Mouse (Mus musculus): Measurements from ENCODE around the gene Pard3b. TPM values are rescaled to one million over a fixed set of nuclear protein-coding genes. Genes with fewer than 3 reads are reported as not detected.
A peak's percentile ranks its signal among the peaks of the same experiment; 100 is the strongest.

Pard3b gene
- polyA plus RNA-seq, 1 experiment from 2014 or later: 11.4 TPM

- 2% methylated on average over 1 of the region's 1 CpGs for WGBS
- no peak for ATAC-seq (replicated peaks; ENCODE audit: extremely low read depth, insufficient read depth, low FRiP score)
- H3K4me1 ChIP-seq (ENCODE audit: control insufficient read depth, insufficient read depth, low read length): no peaks in the 10 kb centered on the region
- H3K4me2 ChIP-seq (ENCODE audit: low read depth, low read length): no peak overlapping the region
- H3K27me3 ChIP-seq (ENCODE audit: control insufficient read depth, insufficient read depth, low read length): no peaks in the 10 kb centered on the region
- H3K9ac ChIP-seq (ENCODE audit: low read length): no peak overlapping the region
- no peak overlapping the region for H3K4me3 ChIP-seq (ENCODE audit: low read length)
- no peak overlapping the region for H3K27ac ChIP-seq (ENCODE audit: low read length)
- H3K9me3 ChIP-seq (replicated peaks; ENCODE audit: control insufficient read depth, low read length): no peaks in the 10 kb centered on the region
- H3K36me3 ChIP-seq (ENCODE audit: control insufficient read depth, insufficient read depth): no peaks in the 10 kb centered on the region
Observed at GRCm38 (mm10) chr1:61820213-61820612, 181.6 kb downstream of the Pard3b start.

- no peaks in the 10 kb centered on the region for H3K36me3 ChIP-seq (ENCODE audit: control insufficient read depth, insufficient read depth)
- H3K27me3 ChIP-seq (ENCODE audit: control insufficient read depth, insufficient read depth, low read length): no peaks in the 10 kb centered on the region
- H3K9ac ChIP-seq (ENCODE audit: low read length): no peak overlapping the region
- no peak overlapping the region for H3K4me3 ChIP-seq (ENCODE audit: low read length)
- no peak overlapping the region for H3K27ac ChIP-seq (ENCODE audit: low read length)
- H3K4me1 ChIP-seq (ENCODE audit: control insufficient read depth, insufficient read depth, low read length): no peaks in the 10 kb centered on the region
- ATAC-seq (replicated peaks; ENCODE audit: extremely low read depth, insufficient read depth, low FRiP score): no peak
- no peaks in the 10 kb centered on the region for H3K9me3 ChIP-seq (replicated peaks; ENCODE audit: control insufficient read depth, low read length)
- WGBS: 86% methylated on average over 3 of the region's 3 CpGs
- H3K4me2 ChIP-seq (ENCODE audit: low read depth, low read length): no peak overlapping the region
Observed at GRCm38 (mm10) chr1:61825560-61826191, 187.1 kb downstream of the Pard3b start.

GRCm38 (mm10) chr1:61837006-61837544 is 198.5 kb downstream of the Pard3b start:
- H3K36me3 ChIP-seq (ENCODE audit: control insufficient read depth, insufficient read depth): no peaks in the 10 kb centered on the region
- no peak overlapping the region for H3K27ac ChIP-seq (ENCODE audit: low read length)
- no peak overlapping the region for H3K4me2 ChIP-seq (ENCODE audit: low read depth, low read length)
- H3K4me1 ChIP-seq (ENCODE audit: control insufficient read depth, insufficient read depth, low read length): no peaks in the 10 kb centered on the region
- 70% methylated on average over 6 of the region's 6 CpGs for WGBS
- H3K9ac ChIP-seq (ENCODE audit: low read length): no peak overlapping the region
- no peaks in the 10 kb centered on the region for H3K9me3 ChIP-seq (replicated peaks; ENCODE audit: control insufficient read depth, low read length)
- H3K27me3 ChIP-seq (ENCODE audit: control insufficient read depth, insufficient read depth, low read length): no peaks in the 10 kb centered on the region
- no peak for ATAC-seq (replicated peaks; ENCODE audit: extremely low read depth, insufficient read depth, low FRiP score)
- H3K4me3 ChIP-seq (ENCODE audit: low read length): no peak overlapping the region

GRCm38 (mm10) chr1:61846606-61847005 is 208.0 kb downstream of the Pard3b start:
- Histone ChIP-seq H3K27me3 (ENCODE audit: control insufficient read depth, insufficient read depth, low read length) (no peaks in the 10 kb centered on the region), H3K4me1 (ENCODE audit: control insufficient read depth, insufficient read depth, low read length) (peaks cover 5% of the 10 kb centered on the region; the same call in 1 of the 2 replicates), H3K27ac (ENCODE audit: low read length) (no peak overlapping the region), H3K9ac (ENCODE audit: low read length) (no peak overlapping the region), H3K36me3 (ENCODE audit: control insufficient read depth, insufficient read depth) (no peaks in the 10 kb centered on the region), H3K9me3 (replicated peaks; ENCODE audit: control insufficient read depth, low read length) (no peaks in the 10 kb centered on the region), H3K4me2 (ENCODE audit: low read depth, low read length) (no peak overlapping the region), H3K4me3 (ENCODE audit: low read length) (no peak overlapping the region)
- ATAC-seq (replicated peaks; ENCODE audit: extremely low read depth, insufficient read depth, low FRiP score): no peak

GRCm38 (mm10) chr1:61849029-61849714 is 210.5 kb downstream of the Pard3b start:
- H3K27me3 ChIP-seq (ENCODE audit: control insufficient read depth, insufficient read depth, low read length): no peaks in the 10 kb centered on the region
- peak overlapping the region; percentile 57 for H3K27ac ChIP-seq (ENCODE audit: low read length)
- H3K36me3 ChIP-seq (ENCODE audit: control insufficient read depth, insufficient read depth): no peaks in the 10 kb centered on the region
- WGBS: 40% methylated on average over 6 of the region's 6 CpGs
- peak overlapping the region; percentile 45 for H3K4me2 ChIP-seq (ENCODE audit: low read depth, low read length)
- H3K4me3 ChIP-seq (ENCODE audit: low read length): peak overlapping the region; percentile 22
- no peaks in the 10 kb centered on the region for H3K9me3 ChIP-seq (replicated peaks; ENCODE audit: control insufficient read depth, low read length)
- no peak overlapping the region for H3K9ac ChIP-seq (ENCODE audit: low read length)
- ATAC-seq (replicated peaks; ENCODE audit: extremely low read depth, insufficient read depth, low FRiP score): peak; percentile 70
- peaks cover 5% of the 10 kb centered on the region; the same call in 1 of the 2 replicates for H3K4me1 ChIP-seq (ENCODE audit: control insufficient read depth, insufficient read depth, low read length)

- whole genome bisulfite sequencing: 57% methylated on average over 5 of the region's 5 CpGs
- no peak for ATAC-seq (replicated peaks; ENCODE audit: extremely low read depth, insufficient read depth, low FRiP score)
- no peak overlapping the region for H3K4me3 ChIP-seq (ENCODE audit: low read length)
Observed at GRCm38 (mm10) chr1:61850471-61850870, 211.8 kb downstream of the Pard3b start.

GRCm38 (mm10) chr1:61851176-61851575 is 212.6 kb downstream of the Pard3b start:
- Histone ChIP-seq H3K27ac (ENCODE audit: low read length) (peak overlapping the region; percentile 58), H3K9me3 (replicated peaks; ENCODE audit: control insufficient read depth, low read length) (no peaks in the 10 kb centered on the region), H3K4me1 (ENCODE audit: control insufficient read depth, insufficient read depth, low read length) (peaks cover 5% of the 10 kb centered on the region; the same call in 1 of the 2 replicates), H3K4me2 (ENCODE audit: low read depth, low read length) (peak overlapping the region; percentile 36), H3K27me3 (ENCODE audit: control insufficient read depth, insufficient read depth, low read length) (no peaks in the 10 kb centered on the region), H3K4me3 (ENCODE audit: low read length) (no peak overlapping the region), H3K36me3 (ENCODE audit: control insufficient read depth, insufficient read depth) (no peaks in the 10 kb centered on the region), H3K9ac (ENCODE audit: low read length) (no peak overlapping the region; the same call in 1 of the 2 replicates)
- 23% methylated on average over 5 of the region's 5 CpGs for WGBS
- 0 out of 2 replicates have a peak, but pooled peaks have one; percentile 23 for ATAC-seq (replicated peaks; ENCODE audit: extremely low read depth, insufficient read depth, low FRiP score)

More at GRCm38 (mm10) chr1:61850471-61850870, 211.8 kb downstream of the Pard3b start:
- Histone ChIP-seq H3K9ac (ENCODE audit: low read length) (no peak overlapping the region), H3K4me1 (ENCODE audit: control insufficient read depth, insufficient read depth, low read length) (peaks cover 5% of the 10 kb centered on the region; the same call in 1 of the 2 replicates), H3K27me3 (ENCODE audit: control insufficient read depth, insufficient read depth, low read length) (no peaks in the 10 kb centered on the region), H3K36me3 (ENCODE audit: control insufficient read depth, insufficient read depth) (no peaks in the 10 kb centered on the region), H3K27ac (ENCODE audit: low read length) (no peak overlapping the region), H3K9me3 (replicated peaks; ENCODE audit: control insufficient read depth, low read length) (no peaks in the 10 kb centered on the region), H3K4me2 (ENCODE audit: low read depth, low read length) (no peak overlapping the region)

GRCm38 (mm10) chr1:61867286-61868082 is 228.9 kb downstream of the Pard3b start:
- Histone ChIP-seq H3K9me3 (replicated peaks; ENCODE audit: control insufficient read depth, low read length) (peaks cover 2% of the 10 kb centered on the region; the same call in 1 of the 2 replicates), H3K9ac (ENCODE audit: low read length) (no peak overlapping the region), H3K4me2 (ENCODE audit: low read depth, low read length) (no peak overlapping the region), H3K27me3 (ENCODE audit: control insufficient read depth, insufficient read depth, low read length) (no peaks in the 10 kb centered on the region), H3K27ac (ENCODE audit: low read length) (peak overlapping the region; percentile 42; the same call in 1 of the 2 replicates), H3K4me1 (ENCODE audit: control insufficient read depth, insufficient read depth, low read length) (peaks cover 6% of the 10 kb centered on the region), H3K4me3 (ENCODE audit: low read length) (no peak overlapping the region), H3K36me3 (ENCODE audit: control insufficient read depth, insufficient read depth) (no peaks in the 10 kb centered on the region)
- 38% methylated on average over 2 of the region's 2 CpGs for WGBS
- ATAC-seq (replicated peaks; ENCODE audit: extremely low read depth, insufficient read depth, low FRiP score): 0 out of 2 replicates have a peak, but pooled peaks have one; percentile 63

All from heart, embryonic 16.5 days (tissue).